Mouse (Mus musculus): ENCODE data around the gene Tmem215.

GRCm38 (mm10) chr4:40509534-40509933, 37.6 kb downstream of the Tmem215 start:
- TF ChIP-seq CTCF (IDR thresholded peaks at IDR 0.05; ENCODE audit: insufficient read depth, low read depth, low read length) = no peak
- TF ChIP-seq POLR2A (IDR thresholded peaks at IDR 0.05; ENCODE audit: insufficient read depth, low read depth, low read length) = no peak
